8 mouse cellular contexts compared by ENCODE assay signal in the genomic region with DNA sequence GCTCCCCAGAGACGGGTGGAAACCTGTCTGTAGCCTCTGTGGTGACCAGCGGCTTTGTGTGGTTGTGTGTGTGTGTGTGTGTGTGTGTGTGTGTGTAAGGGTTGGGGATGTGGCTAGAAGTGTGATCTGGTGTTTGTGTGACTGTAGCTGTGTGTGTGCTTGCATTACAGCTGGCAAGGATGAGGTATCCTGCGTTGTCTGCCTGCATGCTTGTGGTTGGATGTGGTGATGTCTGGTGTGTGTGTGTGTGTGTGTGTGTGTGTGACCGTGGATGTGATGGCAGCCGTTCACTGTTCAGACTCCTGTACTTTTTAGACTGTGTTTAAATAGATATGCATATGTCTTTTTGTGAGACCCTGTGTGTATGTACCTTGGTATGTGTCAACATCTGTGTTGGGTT. TPM values are rescaled to one million over a fixed set of nuclear protein-coding genes. Genes with fewer than 3 reads are reported as not detected.
A peak's percentile ranks its signal among the peaks of the same experiment; 100 is the strongest.
DNase-seq lines count a peak whose midpoint lies in the region; ATAC-seq and TF ChIP-seq lines count a peak whose summit lies in the region.

No protein-coding gene starts in this region.

- H3K4me1 ChIP-seq in heart, adult 2 months (ENCODE audit: control insufficient read depth, insufficient read depth, low read length) = peaks cover 4% of the 10 kb centered on the region
- H3K4me1 ChIP-seq in intestine, embryonic 16.5 days (ENCODE audit: control insufficient read depth, insufficient read depth, low read length) = peaks cover 27% of the 10 kb centered on the region
- peaks cover 46% of the 10 kb centered on the region for H3K4me1 ChIP-seq in neural tube, embryonic 15.5 days

- no peak for ATAC-seq in intestine, embryonic 16.5 days
- peak; percentile 10; the same call in 1 of the 2 replicates for ATAC-seq in neural tube, embryonic 15.5 days (ENCODE audit: low FRiP score)

- TF ChIP-seq CTCF in heart, adult 2 months (IDR thresholded peaks at IDR 0.05) = no peak

- intact Hi-C loops in heart, adult 2 months (cut with DNase I) = no loop called here

- no peak for TF ChIP-seq POLR2A in heart, adult 2 months (IDR thresholded peaks at IDR 0.05; ENCODE audit: insufficient read depth, low read depth, low read length)

- no peaks in the 10 kb centered on the region for H3K9me3 ChIP-seq in intestine, embryonic 16.5 days (ENCODE audit: control insufficient read depth, low read length)
- no peaks in the 10 kb centered on the region for H3K9me3 ChIP-seq in neural tube, embryonic 15.5 days (replicated peaks)

- H3K27ac ChIP-seq in heart, adult 2 months = no peak overlapping the region; the same call in 1 of the 2 replicates
- 0 out of 2 replicates have a peak overlapping the region, but pooled peaks have one; percentile 12 for H3K27ac ChIP-seq in intestine, embryonic 16.5 days (ENCODE audit: low read length)
- peak overlapping the region; percentile 90 for H3K27ac ChIP-seq in neural tube, embryonic 15.5 days (replicated peaks)

- H3K27me3 ChIP-seq in heart, adult 2 months (ENCODE audit: control insufficient read depth, insufficient read depth, low read length) = no peaks in the 10 kb centered on the region
- no peaks in the 10 kb centered on the region for H3K27me3 ChIP-seq in intestine, embryonic 16.5 days (replicated peaks; ENCODE audit: control insufficient read depth, insufficient read depth, low read length)
- H3K27me3 ChIP-seq in neural tube, embryonic 15.5 days (replicated peaks) = no peaks in the 10 kb centered on the region

- no peaks in the 10 kb centered on the region for H3K36me3 ChIP-seq in heart, adult 2 months (ENCODE audit: control insufficient read depth, insufficient read depth, low read length)
- H3K36me3 ChIP-seq in intestine, embryonic 16.5 days (ENCODE audit: control insufficient read depth, insufficient read depth, low read length) = no peaks in the 10 kb centered on the region; the same call in 1 of the 2 replicates
- peaks cover 28% of the 10 kb centered on the region for H3K36me3 ChIP-seq in neural tube, embryonic 15.5 days

- TF ChIP-seq EP300 in heart, adult 2 months (IDR thresholded peaks at IDR 0.05; ENCODE audit: insufficient read depth, low read depth, low read length) = no peak

- no peak for DNase-seq in heart, adult 2 months
- no peak for DNase-seq in heart, postnatal 4 days
- peak; percentile 65 to 76 for DNase-seq in right cerebral cortex, postnatal 10 days (ENCODE audit: low spot score in 2 of 2)
- DNase-seq in right cerebral cortex, postnatal 25 days = no peak
- DNase-seq in thymus, postnatal 4 days = no peak
- no peak for DNase-seq in urinary bladder, postnatal 4 days (ENCODE audit: low spot score in 2 of 2)

- 38% methylated on average over 5 of the region's 5 CpGs for WGBS in heart, adult 2 months
- 32% methylated on average over 5 of the region's 5 CpGs for WGBS in intestine, embryonic 16.5 days
- WGBS in neural tube, embryonic 15.5 days = 15% methylated on average over 5 of the region's 5 CpGs

- H3K4me3 ChIP-seq in heart, adult 2 months = 0 out of 2 replicates have a peak overlapping the region, but pooled peaks have one; percentile 56
- peak overlapping the region; percentile 75 for H3K4me3 ChIP-seq in intestine, embryonic 16.5 days (ENCODE audit: low read length)
- H3K4me3 ChIP-seq in neural tube, embryonic 15.5 days (replicated peaks) = peak overlapping the region; percentile 72

- peak overlapping the region; percentile 92 for H3K4me2 ChIP-seq in intestine, embryonic 16.5 days (ENCODE audit: low read depth, low read length)
- H3K4me2 ChIP-seq in neural tube, embryonic 15.5 days = peak overlapping the region; percentile 84

- H3K9ac ChIP-seq in heart, adult 2 months (ENCODE audit: low read depth, low read length) = peak overlapping the region; percentile 81; the same call in 1 of the 2 replicates
- H3K9ac ChIP-seq in intestine, embryonic 16.5 days (ENCODE audit: low read depth, low read length) = peak overlapping the region; percentile 86
- H3K9ac ChIP-seq in neural tube, embryonic 15.5 days (replicated peaks) = peak overlapping the region; percentile 87

- no peaks in the 10 kb centered on the region for H3K79me2 ChIP-seq in heart, adult 2 months (replicated peaks; ENCODE audit: control insufficient read depth, insufficient read depth, low read length)

RNA-seq across cellular contexts. Expression of a gene that starts 1.5 kb away (rescaled TPM):
- 1 to 10 TPM; 3.7 to 6.1 TPM for total RNA-seq in heart, adult 2 months (2021)
- 7.8 and 9.7 TPM in 2 replicates for polyA plus RNA-seq in heart, adult 2 months (2012; rRNA removed)
- 10 to 100 TPM; 11.5 to 12.1 TPM for total RNA-seq in heart, postnatal 4 days (2021)
- polyA plus RNA-seq in intestine, embryonic 16.5 days (2015; fragmentation: Nextera tagmentation; extraction: Ambion mirVana) = 9.1 and 10.8 TPM in 2 replicates
- polyA plus RNA-seq in neural tube, embryonic 15.5 days (2015; fragmentation: Nextera tagmentation; extraction: Ambion mirVana) = 47.7 and 60.7 TPM in 2 replicates

RNA-seq across cellular contexts. Expression of a gene that starts 26.9 kb away (rescaled TPM):
- total RNA-seq in heart, adult 2 months (2021) = 1 to 10 TPM; 7.5 to 8.3 TPM
- polyA plus RNA-seq in heart, adult 2 months (2012; rRNA removed) = 11.6 and 19.4 TPM in 2 replicates
- total RNA-seq in heart, postnatal 4 days (2021) = 10 to 100 TPM; 10.2 to 11.2 TPM
- polyA plus RNA-seq in intestine, embryonic 16.5 days (2015; fragmentation: Nextera tagmentation; extraction: Ambion mirVana) = 25.5 and 26.3 TPM in 2 replicates
- polyA plus RNA-seq in neural tube, embryonic 15.5 days (2015; fragmentation: Nextera tagmentation; extraction: Ambion mirVana) = 20.1 and 20.9 TPM in 2 replicates

RNA-seq across cellular contexts. Expression of a gene that starts 31.3 kb away (rescaled TPM):
- total RNA-seq in heart, adult 2 months (2021) = 1 to 10 TPM; 4.2 to 4.8 TPM
- 4.2 and 4.4 TPM in 2 replicates for polyA plus RNA-seq in heart, adult 2 months (2012; rRNA removed)
- total RNA-seq in heart, postnatal 4 days (2021) = 1 to 10 TPM; 4.6 to 5.3 TPM
- polyA plus RNA-seq in intestine, embryonic 16.5 days (2015; fragmentation: Nextera tagmentation; extraction: Ambion mirVana) = 8.3 and 9.5 TPM in 2 replicates
- 5.9 and 6.1 TPM in 2 replicates for polyA plus RNA-seq in neural tube, embryonic 15.5 days (2015; fragmentation: Nextera tagmentation; extraction: Ambion mirVana)

Comparison
In these comparisons a context has a peak if more than half of its experiments do, and no peak if none do; other contexts are left out.
1. DNase-seq: peak in right cerebral cortex, postnatal 10 days (2 of 2); none in heart, adult 2 months (0 of 2), heart, postnatal 4 days (single experiment), right cerebral cortex, postnatal 25 days (single experiment), thymus, postnatal 4 days (single experiment) and urinary bladder, postnatal 4 days (0 of 2).
2. Peak in every context shown above with its lines, with median percentiles within 50 percentile points of each other: H3K4me3 ChIP-seq and H3K9ac ChIP-seq.